Mouse (Mus musculus) liver, postnatal 0 days (tissue): ENCODE measurements at regions not wholly inside any gene's neighbourhood (a gene's known extent, or its start where the extent isn't known, plus 50 kb on each side); places are given as distances from the start of the nearest gene placed in this dataset.

Experiments used
- CTCF ChIP-seq: sonication (generic); IDR thresholded peaks from 2 replicates; pipeline ENCODE4 v1.5.1; 2016; ENCODE audit warnings: antibody characterized with exemption, low read depth
- EP300 ChIP-seq: IDR thresholded peaks from 2 replicates; pipeline ENCODE4 v1.6.1; 2016; ENCODE audit warnings: antibody characterized with exemption, low read depth, mild to moderate bottlenecking

DNA sequence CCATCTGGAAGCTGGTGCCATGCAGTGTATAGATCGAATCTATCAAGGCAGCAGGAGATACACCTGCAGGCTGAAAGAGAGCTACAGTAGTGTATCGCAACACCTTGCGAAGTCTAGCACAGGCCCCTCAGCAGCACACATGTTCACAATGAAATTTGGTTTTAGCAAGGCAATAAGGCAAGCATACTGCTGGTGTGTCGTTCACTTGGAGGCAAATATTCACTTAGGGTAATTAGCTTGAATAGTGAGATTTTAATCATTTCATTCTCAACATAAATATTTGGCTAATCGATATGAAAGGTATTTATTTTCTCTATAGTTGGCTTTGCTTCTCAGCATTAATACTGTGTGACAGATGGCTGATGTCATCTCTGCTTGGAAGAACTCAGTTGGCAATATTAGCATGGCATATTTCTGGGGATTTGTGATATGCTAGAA is 559.9 kb downstream of the Etv1 start:
- TF ChIP-seq EP300 (no peak), CTCF (no peak)
